Mouse (Mus musculus) erythroblast, embryonic 14.5 days (primary cell): ENCODE data around the gene Smc3.

Experiments used
- GATA1 ChIP-seq: IDR thresholded peaks from 2 replicates; pipeline ENCODE4 v1.6.1; 2012; ENCODE audit warnings: low read length, inconsistent platforms, mixed read lengths
- TAL1 ChIP-seq: IDR thresholded peaks from 3 replicates; pipeline ENCODE4 v1.6.1; 2012; ENCODE audit warnings: low read length, inconsistent platforms, mixed read lengths

- TF ChIP-seq GATA1 (no peak), TAL1 (no peak)
Measured at GRCm38 (mm10) chr19:53648056-53648455, 47.9 kb downstream of the Smc3 start.
